Mouse (Mus musculus) spleen, embryonic (tissue): ENCODE data around the gene Mcts2.

Source experiments
- CTCF ChIA-PET: fragments of 350-600 bp; sonication (Branson Sonifier 250); formaldehyde crosslinking; loops from one replicate; lab custom pipeline; 2022; lab: Charles Lee

Mcts2 gene

DNA sequence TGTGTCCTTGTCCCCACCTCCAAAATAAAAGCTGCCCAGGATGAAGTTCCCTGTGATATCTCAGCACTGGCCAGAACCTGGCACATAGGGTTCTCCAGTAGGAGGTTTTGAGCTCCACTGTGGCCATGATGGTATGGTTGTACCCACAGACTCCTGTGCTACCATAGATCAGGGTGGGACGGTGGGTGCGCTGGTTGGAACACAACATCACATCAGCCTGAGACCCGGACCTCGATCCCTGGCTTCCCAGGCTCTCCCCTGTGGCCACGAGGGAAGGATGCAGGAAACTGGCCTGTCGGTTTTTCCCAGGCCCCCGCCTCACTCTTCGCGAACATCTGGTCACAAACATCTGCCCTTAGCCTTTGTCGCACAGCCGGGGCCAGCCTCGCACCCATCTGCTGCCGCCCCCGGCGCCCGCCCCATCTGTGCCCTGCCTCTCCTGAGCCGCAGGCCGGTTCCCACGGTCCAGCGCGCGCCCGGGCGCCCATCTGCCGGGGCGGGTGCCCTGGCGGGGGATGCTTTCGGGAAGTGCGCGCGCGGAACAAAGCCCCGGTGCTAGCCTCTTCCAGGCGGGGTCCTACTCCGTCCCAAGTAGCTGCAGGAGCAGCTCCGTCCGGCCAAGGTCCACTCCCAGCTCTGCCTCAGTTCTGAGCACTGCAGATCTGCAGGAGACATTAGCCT, 37.0 kb downstream of the Mcts2 start:
- CTCF ChIA-PET, result no interaction called here

DNA sequence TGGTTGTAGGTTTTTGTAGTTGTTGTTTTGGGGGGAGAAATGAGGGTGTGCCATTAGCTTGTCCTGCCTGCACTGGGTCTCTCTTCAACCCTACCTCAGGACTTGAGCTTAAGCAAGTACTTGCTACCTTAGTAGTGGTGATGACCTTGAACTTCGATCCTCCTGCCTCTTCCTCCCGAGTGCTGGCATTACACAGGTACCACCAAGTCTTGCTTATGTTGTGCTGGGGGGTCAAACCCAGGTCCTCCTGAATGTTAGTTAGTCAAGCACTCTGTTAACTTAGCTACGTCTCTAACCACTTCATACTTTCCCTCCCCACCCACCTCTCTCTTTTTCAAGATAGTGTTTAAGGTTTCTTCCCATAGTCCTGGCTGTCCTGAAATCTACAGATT, 37.5 kb downstream of the Mcts2 start:
- CTCF ChIA-PET, result no interaction called here

DNA sequence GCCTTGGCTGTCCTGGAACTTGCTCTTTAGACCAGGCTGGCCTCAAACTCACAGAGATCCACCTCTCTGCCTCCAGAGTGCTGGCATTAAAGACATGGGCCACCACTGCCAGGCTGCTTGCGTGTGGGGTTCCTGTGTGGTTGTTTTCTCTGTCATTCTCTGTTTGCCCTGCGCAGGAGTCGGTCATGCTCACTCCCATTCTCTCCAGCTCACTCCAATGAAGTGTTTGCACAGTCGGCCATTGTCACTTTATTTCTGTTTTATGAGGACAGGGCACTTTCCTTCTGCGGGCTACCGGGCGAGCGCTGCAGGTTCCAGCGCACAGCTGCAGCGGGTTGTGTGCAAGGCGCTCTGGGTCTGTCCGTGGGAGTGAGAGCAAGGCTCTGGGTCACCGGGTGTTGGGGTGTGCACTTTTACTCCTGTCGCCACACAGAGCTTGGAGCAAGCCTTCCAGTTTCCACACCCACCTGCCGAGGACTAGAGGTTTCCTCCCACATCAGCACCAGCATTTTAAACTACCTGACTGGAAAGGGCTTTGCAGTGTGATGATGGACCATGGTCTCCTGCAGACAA, 38.4 kb downstream of the Mcts2 start:
- CTCF ChIA-PET, result no interaction called here

DNA sequence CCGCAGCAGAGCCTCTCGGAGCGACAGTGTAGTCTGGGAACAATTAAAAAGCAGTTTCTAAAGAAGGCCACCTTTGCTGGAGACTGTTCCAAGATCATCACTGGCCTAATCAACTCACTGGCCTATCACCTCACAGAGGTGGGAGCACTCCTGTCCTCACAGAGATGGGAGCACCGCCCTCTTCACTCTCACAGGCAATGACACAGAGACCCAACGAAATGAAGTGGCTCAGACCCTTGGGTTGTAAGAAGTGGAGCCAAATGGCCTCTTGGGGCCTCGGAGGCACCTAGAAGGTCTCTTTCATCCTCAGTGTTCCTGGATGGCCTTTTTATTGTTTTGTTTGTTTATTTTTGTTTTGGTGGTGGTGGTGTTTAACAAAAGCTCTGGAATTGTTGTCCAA, 39.4 kb downstream of the Mcts2 start:
- CTCF ChIA-PET, result no interaction called here

DNA sequence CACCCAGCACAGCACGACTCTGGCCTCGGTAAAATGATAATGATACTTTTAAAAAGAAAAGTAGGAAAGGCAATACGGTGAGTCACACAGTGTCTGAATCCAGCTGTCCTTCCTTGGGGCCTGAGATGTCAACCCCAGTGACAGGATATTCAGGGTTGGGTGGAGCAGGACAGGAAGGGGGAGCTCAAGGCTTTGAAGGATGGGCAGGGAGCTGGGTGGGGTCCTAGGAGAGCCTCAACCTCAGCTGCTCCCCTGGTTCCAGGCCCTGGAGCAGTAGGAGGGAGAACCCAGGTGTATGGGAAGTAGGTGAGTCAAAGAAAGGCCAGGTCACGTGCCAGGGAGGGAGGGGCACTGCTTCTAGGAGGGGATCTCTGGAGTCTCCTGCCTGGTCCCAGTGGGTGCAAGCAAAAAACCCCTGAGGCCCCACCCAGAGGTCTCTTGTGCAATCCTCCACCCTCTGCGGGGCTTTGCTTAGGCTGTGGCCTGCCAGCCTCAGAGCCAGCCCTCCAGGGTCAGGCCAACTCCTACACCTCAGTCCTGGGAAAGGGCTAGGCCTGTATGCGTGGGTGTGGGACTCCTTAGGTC, 40.0 kb downstream of the Mcts2 start:
- CTCF ChIA-PET, result no interaction called here

DNA sequence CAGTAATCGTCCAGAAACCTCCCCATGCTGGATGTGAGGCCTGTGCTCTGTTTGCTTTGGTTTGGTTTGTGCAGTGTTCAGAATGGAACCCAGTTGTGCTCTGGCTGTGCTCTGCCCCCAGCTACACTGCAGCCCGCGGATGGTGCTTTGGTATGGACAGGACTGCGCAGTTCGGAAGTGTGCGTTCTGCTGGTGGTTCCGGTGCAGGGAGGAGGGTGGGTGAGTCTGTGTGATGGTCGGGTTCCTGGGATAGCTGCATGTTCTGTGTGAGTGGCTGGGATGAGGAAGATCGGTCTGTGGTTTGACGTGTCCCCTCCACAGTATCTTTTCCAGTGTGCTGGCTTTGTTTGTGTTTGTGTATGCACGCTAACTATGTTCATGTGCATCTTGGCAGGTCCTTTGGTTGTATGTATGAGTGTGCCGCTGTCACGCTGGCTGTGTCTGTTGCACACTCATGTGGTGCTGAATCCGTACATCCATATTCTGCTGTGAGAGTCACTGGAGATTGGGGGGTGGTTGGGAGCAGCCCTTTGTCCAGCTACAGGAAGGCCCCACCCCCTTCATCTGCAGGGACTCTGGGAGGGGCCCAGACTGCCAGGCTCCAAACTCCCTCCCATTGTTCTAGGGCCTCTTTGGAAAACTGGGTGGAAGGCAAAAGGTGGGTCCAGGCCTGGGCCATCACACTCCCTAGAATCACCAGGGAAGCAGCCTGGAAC, 41.1 kb downstream of the Mcts2 start:
- CTCF ChIA-PET, result no interaction called here

DNA sequence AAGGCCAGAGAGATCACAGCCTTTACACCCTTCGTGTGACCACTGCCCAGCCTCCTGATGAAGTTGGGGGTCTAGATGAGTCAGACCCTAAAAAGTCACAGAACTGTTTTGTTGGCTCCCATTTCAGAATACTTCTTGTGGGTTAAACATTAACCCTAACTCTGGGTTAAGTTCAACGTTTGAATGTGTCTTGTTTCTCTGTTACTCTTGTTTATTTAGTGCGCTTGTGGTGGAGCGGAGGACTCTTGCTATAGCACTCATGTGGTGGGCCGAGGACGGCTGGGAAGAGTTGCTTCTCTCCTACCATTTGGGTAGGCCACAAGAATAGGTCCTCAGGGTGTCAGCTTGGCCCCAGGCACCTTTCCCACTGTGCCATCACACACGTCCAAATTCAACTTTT, 41.8 kb downstream of the Mcts2 start:
- CTCF ChIA-PET, result no interaction called here

DNA sequence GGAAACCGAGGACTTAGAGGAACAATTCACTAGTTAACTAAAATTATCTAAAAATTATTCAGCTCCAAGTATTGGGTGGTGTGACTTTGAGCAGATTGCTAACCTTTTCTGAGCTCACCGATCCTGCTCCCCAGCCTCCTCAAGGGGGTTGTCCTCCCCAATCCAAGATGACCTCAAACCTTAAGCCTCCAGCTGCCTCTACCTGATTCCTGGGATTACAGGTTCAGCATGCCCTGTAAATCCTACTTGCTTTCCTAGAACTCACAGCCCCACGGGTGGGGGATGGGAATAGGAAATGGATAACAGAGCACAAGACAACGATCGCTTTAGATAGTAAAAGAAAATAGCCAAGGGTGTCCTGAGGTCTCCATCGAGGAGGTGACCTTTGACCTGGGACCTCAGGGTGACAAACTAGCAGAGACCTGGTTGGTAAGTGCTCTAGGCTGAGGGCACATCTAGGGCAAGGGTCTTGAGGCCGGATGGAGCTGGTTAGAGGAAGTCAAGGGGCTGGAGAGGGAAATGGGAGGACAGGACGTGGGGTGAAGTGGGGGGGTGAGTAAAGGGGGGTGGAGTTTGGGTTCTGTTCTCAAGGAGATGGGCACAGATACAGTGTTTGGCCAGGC, 42.3 kb downstream of the Mcts2 start:
- CTCF ChIA-PET, result no interaction called here

DNA sequence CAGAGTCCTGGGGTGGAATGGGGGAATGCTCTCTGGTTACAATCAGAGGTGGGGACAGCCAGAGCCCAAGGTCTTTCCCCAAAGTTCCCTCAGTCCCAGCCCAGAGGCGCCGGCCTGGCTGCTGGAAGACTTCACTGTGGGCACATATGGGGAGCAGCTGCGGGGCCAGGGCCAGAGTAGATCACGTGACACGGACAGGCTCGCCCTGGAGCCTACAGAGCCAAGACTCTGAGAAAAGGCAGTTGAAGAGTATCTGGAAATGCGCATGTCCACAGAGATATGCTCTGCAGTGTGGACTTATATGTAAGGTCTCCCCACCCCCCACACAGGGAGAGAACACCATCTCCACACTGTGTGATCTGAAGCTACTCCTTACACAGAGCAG, 42.8 kb downstream of the Mcts2 start:
- CTCF ChIA-PET, result no interaction called here

DNA sequence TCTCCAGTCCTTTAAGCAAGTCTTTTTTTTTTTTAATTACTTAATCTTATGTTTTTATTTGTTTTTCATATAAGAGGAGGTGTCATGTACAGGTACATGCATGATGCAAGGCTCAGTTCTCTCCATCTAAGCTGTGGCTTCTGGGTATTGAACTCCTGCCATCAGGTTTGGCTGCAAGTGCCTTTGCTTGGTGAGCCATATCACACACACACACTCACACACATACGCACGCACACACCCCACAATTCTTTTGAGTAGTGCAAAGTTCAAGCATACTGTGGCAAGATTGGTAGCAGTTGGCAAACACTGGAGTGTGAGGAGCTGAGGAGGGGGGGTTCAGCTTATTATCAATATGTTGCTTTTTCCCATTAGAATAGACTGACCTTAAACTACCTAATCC, 46.4 kb downstream of the Mcts2 start:
- CTCF ChIA-PET, result interaction anchor here (0.7 kb wide), 1 partner anchor 96 kb away, joined by 8 read pairs; no protein-coding TSS in a partner anchor

DNA sequence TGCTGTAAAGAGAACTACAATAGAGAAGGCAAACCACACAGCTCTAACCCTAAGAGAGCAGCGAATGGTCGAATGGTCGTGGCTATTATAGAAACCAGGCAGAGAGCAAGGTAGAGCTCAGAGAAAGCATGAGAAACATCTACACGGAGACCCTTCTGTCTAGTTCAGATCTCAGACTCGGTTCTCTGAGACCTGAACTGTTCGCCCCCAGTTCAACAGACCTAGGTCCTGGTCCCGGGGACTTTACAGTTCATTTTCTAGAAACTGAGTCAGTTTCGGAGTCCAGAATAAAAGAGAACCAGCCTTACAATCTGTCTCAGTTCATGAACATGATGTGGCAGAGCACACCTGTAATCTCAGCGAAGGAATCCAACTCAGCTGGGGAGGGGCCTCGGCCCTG, 47.7 kb downstream of the Mcts2 start:
- CTCF ChIA-PET, result no interaction called here

DNA sequence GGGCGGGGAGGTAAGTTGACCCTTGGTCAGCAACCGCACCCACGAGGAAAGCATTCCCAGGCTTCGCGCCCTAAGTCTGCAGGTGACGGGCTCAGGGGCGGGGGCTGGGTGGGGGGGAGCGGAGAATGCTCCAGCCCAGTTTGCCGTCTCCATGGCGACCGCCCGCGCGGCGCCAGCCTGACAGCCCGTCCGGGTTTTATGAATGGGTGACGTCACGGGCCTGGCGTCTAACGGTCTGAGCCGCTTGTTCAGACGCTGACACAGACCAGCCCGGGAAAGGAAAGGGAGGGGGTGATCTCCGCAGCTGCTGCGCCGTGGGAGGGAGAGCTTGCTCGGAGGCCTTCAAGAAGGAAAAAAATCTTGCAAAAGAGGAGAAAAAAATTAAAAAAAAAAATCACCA, 48.1 kb downstream of the Mcts2 start:
- CTCF ChIA-PET, result no interaction called here

DNA sequence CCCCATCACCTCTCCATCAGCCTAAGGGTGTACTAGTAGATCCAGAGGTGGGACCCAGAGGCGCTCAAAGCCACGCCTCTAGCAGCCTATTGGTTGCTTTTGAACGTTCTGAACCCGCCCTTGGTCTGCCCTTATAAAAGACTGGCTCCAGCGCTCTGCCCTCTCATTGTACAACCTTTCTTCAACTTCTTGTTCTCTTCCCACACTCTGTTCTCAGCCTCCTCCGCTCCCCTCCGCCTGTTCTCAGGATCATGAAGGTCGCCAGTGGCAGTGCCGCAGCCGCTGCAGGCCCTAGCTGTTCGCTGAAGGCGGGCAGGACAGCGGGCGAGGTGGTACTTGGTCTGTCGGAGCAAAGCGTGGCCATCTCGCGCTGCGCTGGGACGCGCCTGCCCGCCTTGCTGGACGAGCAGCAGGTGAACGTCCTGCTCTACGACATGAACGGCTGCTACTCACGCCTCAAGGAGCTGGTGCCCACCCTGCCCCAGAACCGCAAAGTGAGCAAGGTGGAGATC, 49.3 kb downstream of the Mcts2 start, which contains the start of gene Id1:
TSS of gene Id1 (plus strand) at position 162 of the 512 bp plus-strand sequence.
- CTCF ChIA-PET, result no interaction called here

DNA sequence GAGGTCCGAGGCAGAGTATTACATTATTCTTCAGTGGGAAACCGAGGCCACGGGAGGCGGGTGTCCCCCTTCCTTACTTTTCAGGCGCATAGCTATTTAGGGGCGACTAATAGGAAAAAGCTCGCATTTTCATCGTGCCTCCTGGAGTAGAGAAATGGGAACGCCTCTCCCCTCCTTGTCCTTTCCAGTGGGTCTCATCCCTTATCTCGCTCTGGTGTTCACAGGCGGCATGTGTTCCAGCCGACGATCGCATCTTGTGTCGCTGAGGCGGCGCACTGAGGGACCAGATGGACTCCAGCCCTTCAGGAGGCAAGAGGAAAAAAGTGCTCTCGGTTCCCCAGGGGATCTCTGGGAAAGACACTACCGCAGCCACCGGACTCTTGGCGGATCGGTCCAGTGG, 49.9 kb downstream of the Mcts2 start:
- CTCF ChIA-PET, result no interaction called here
